Mouse (Mus musculus): ENCODE measurements around the gene Wwtr1. TPM values are rescaled to one million over a fixed set of nuclear protein-coding genes. Genes with fewer than 3 reads are reported as not detected.

The Wwtr1 gene
- polyA plus RNA-seq, 1 experiment: 14.7 TPM

GRCm38 (mm10) chr3:57521876-57522275, 53.8 kb downstream of the Wwtr1 start:
- DNase-seq (ENCODE audit: extremely low spot score in 1 of 2, low spot score in 1 of 2): no peak

DNA sequence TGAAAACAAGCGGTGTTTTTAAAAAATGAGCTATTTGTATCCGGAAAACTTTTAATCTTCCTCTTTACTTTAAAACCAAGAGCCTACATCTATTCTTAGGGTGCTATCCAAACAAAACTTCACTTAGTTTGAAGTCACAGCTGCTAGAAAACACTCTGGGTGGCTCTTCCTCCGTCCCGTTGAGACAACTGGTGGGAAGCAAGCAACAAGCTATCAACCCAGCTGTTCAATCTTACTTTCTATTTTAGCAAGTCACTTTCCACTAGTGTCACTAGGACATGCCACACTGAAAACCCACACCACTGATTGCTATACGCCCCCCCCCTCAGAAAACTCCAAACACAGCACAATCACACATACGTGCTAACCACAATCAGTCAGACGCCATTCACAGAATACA, 55.7 kb downstream of the Wwtr1 start:
- no peak for DNase-seq (ENCODE audit: extremely low spot score in 1 of 2, low spot score in 1 of 2)

DNA sequence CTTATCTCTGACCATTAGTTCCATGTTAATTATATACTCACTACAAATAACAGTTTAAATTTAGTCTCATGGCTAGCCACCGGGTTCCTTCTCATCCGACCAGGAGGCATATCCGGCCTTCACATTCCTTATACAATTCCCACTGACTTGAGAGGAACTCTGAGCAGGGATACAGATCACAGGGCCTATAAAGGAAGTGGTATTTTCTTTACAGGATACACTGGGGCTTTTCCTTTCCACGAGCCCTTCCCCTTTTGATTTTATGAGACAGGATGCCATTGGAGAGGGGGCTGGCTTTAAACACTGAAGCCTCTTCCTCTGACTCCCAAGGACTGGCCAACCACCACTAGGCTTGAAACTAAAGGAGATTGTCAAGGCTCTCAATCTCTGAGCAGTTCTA, 59.6 kb downstream of the Wwtr1 start:
- no peak for DNase-seq (ENCODE audit: extremely low spot score in 1 of 2, low spot score in 1 of 2)

DNA sequence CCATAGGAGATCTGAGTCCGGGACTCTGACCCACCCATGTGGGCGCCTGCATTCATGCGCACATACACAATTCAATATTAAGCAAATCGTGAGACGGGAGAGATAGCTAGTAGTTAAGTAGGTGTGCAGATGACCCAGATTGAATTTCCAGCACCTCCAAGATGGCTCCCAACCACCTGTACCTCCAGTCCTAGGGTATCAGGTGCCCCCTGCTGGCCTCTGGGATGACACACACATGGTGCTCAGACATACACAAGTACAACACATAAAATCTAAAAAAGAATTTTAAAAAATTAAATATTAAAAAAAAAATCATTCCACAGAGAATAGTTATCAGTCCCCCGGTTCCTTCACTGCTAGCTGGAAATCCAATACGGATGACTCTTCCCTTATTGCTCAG, 60.7 kb downstream of the Wwtr1 start:
- DNase-seq (ENCODE audit: extremely low spot score in 1 of 2, low spot score in 1 of 2): no peak

GRCm38 (mm10) chr3:57511816-57512586, 63.7 kb downstream of the Wwtr1 start:
- peak; percentile 14 to 33 for DNase-seq (ENCODE audit: extremely low spot score in 1 of 2, low spot score in 1 of 2)

DNA sequence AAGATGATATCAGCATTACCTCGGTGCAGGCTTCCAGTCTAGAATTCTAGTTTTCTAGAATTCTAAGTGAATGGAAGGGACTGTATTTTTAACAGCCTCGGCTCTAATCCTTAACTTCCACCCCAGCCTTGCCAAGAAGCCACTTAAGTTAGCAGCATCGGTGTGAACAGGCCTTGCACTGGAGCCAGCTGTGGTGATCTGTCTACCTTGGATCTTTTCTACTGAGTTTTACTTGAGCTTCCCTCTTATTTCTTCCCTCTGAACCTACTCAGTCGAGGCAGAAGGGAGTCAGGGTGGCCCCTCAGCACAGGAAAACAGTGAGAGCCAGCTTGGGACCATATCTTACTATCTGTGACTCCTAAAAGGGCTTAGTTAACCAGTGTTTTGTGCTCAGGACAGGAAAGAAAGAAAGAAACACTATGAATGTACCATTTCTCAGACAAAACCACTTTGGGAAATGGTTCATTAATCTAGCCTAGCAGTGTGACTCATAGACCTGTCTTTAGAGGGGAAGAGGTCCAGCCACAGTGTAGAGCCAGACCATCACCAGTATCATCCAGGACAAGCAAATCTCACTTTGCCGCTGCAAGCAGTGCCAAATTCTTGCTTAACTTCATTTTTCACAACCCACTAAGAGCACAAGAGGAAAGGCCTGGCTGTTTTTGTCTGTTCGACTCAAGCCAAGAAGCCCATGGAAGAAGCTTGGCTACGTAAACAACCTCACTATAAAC, 65.6 kb downstream of the Wwtr1 start:
- no peak for DNase-seq (ENCODE audit: extremely low spot score in 1 of 2, low spot score in 1 of 2)

GRCm38 (mm10) chr3:57505991-57506390, 69.7 kb downstream of the Wwtr1 start:
- no peak for DNase-seq (ENCODE audit: extremely low spot score in 1 of 2, low spot score in 1 of 2)

- DNase-seq (ENCODE audit: extremely low spot score in 1 of 2, low spot score in 1 of 2): peak in 1 of 2 experiments; percentile 63
Observed at GRCm38 (mm10) chr3:57504756-57505155, 71.0 kb downstream of the Wwtr1 start.

DNA sequence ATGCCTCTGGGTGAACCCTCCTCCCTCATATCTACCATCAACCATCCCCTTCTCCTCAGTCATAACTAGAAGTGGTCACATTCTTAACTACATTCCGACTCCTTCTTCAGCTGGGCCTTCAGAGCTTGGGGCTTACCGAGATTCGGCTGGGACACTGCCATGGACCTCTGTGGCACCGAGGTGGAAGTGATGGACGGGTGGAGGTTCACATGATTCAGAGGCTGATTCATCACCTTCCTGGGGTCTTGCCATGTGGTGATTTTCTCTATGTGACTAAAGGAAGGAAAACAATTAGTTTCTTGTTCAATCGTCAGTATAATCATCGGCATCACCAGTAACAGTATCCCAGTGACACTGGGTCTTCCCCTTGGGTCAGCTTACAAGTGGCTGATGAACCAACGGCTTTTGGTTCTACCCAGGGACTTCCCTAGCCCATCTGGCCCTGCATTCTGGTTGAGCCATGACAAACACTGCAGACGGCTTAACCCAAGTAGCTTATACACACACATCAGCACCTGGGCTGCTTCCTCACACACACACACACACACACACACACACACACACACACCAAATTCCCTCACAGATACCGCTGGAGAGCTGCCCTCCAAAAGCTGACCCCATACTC, 74.0 kb downstream of the Wwtr1 start:
- DNase-seq (ENCODE audit: extremely low spot score in 1 of 2, low spot score in 1 of 2): no peak

GRCm38 (mm10) chr3:57500846-57501245, 74.9 kb downstream of the Wwtr1 start:
- DNase-seq (ENCODE audit: extremely low spot score in 1 of 2, low spot score in 1 of 2): no peak

- no peak for DNase-seq (ENCODE audit: extremely low spot score in 1 of 2, low spot score in 1 of 2)
Observed at GRCm38 (mm10) chr3:57497791-57498190, 77.9 kb downstream of the Wwtr1 start.

- DNase-seq (ENCODE audit: extremely low spot score in 1 of 2, low spot score in 1 of 2): no peak
Observed at GRCm38 (mm10) chr3:57496428-57496827, 79.3 kb downstream of the Wwtr1 start.

GRCm38 (mm10) chr3:57487455-57488153, 88.1 kb downstream of the Wwtr1 start:
- DNase-seq (ENCODE audit: extremely low spot score in 1 of 2, low spot score in 1 of 2): no peak

- DNase-seq (ENCODE audit: extremely low spot score in 1 of 2, low spot score in 1 of 2): no peak
Observed at GRCm38 (mm10) chr3:57486068-57486467, 89.6 kb downstream of the Wwtr1 start.

- no peak for DNase-seq (ENCODE audit: extremely low spot score in 1 of 2, low spot score in 1 of 2)
Observed at GRCm38 (mm10) chr3:57481981-57482380, 93.7 kb downstream of the Wwtr1 start.

DNA sequence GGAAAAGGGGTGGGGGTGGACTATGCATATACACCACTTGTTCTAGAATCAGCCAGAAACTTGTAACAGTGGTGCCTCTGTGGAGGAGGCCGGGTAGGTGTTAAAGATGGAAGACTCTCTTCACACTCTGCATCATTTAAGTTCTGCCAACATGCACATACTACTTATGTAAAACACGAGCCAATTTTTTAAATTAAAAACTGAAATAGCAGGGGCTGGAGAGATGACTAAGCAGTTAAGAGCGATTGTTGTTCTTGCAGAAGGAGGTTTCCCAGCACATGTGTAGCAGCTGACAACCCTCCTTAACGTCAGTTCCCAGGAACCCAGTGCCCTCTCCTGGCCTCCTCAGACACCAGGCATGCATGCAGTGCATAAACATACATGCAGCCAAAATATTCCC, 95.1 kb downstream of the Wwtr1 start:
- DNase-seq (ENCODE audit: extremely low spot score in 1 of 2, low spot score in 1 of 2): peak; percentile 9 to 54

- DNase-seq (ENCODE audit: extremely low spot score in 1 of 2, low spot score in 1 of 2): no peak
Observed at GRCm38 (mm10) chr3:57474421-57474820, 101.3 kb downstream of the Wwtr1 start.

DNA sequence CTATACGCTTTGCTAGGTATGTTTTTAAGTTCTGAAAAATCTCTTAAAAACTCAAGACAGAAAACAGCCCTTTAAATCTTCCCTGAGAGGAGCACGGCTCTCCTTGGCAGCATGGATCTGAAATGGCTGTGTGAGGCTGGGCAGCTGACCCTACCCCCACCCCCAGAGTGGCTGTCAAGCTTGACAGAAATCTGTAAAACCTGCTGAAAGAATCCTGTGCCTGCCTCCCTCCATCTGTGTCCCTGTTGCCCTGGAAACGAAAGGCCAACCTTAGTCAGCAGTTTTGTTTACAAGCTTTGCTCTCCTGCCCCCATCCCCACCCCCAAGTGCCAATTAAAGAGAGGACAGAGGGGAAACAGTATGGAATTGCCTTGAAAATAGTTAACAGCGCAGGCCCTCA, 103.3 kb downstream of the Wwtr1 start:
- DNase-seq (ENCODE audit: extremely low spot score in 1 of 2, low spot score in 1 of 2): no peak

GRCm38 (mm10) chr3:57470981-57471601, 104.6 kb downstream of the Wwtr1 start:
- DNase-seq (ENCODE audit: extremely low spot score in 1 of 2, low spot score in 1 of 2): peak in 1 of 2 experiments; percentile 45

GRCm38 (mm10) chr3:57470326-57470725, 105.4 kb downstream of the Wwtr1 start:
- DNase-seq (ENCODE audit: extremely low spot score in 1 of 2, low spot score in 1 of 2): peak in 1 of 2 experiments; percentile 50

Data from frontal cortex, adult 2 months (tissue).